Mouse (Mus musculus) B cell, adult 2 months (primary cell): ENCODE results near the gene Ttyh2.
"Not testable (repeated sequence)": the region's sequence is repeated elsewhere in the genome, so short reads cannot be mapped to it uniquely, and the experiment has no call there.

ENCODE experiments used
- DNase-seq, 2 experiments: peaks; one replicate each; pipeline ENCODE4 v3.0.0; 2022

Gene Ttyh2

DNA sequence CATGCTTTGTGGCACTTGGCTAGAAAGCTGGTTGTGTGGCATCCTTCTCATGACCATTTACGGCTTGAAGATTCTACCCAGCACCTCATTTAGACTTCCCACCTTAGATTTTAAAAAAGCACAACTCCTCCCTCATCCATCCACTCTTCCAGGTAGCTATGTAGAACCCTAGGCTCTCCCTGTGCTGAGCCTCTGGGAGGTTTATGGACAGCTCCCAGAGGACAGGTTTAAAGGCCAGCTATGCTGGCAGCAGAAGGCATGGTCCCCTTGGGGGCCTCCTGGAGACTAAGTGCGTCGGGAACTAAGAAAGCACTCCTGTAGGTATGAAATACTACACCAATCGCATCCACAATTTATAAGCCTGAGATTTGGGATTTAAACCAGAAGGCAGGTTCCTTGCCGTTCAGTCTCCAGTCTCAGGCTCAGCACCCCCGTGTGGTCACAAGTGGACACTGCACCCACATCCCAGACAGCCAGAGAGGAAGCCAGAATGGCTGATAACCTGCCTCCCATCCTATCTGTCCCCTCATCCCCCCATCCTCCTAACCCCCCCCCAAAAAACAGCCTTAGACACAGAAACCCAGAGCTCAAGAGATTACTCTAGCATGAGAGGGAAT is 12.4 kb upstream of the Ttyh2 start:
- peak; percentile 76 to 81 for DNase-seq

DNA sequence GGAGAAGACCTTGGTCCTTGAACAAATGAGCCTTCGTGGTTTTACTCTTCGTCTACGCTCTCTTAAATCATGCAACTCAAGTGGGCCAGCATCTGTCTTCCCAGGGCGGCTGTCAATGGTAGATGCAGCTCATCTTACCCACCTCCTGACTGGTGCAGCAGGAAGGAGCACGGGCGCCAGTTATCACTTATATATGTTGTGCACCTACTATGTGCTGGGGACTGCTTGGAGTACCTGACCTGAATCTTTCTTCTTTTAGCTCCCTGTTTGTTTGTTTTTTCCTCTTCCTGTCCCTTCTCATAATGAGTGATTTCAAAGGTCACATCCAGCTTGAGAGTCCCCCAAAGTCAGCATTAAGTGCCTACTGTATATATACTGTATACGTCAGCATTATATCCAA is 11.1 kb upstream of the Ttyh2 start:
- no peak for DNase-seq

DNA sequence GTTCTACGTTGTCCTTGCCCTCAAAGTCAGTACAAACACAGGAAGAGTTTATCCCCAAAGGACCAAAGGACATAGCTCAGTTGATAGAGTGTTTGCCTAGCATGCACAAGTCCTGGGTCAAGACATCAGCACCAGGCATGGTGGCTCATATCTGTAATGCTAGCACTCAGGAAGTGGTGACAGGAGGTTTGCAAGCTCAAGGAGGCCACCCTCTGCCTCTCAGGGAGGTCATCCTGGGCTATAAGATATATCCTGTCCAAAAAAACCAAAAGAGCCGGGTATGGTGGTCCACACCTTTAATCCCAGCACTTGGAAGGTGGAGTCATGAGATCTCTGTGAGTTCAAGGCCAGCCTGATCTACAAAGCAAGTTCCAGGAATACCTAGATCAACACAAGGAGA is 9.8 kb upstream of the Ttyh2 start:
- no peak for DNase-seq

DNA sequence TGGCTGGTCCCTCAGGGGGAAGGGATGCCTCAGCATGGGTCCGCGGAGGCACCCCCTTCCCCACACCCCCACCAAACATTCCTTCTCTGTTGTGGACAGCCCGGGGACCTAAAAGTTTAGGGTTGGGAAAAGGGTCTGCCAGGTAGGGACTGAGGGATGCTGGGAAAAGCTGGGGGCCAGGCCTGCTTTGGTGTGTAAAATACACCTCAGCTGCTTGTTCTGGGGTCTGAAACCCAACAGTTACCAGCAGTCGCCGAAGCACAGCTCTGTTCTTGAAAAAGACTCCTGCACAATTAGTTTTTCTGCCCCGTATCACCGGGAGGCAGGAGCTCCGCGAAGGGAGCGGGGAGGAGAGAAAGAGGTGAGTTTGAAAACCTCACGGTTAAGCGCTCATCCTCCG is 8.4 kb upstream of the Ttyh2 start:
- no peak for DNase-seq

DNA sequence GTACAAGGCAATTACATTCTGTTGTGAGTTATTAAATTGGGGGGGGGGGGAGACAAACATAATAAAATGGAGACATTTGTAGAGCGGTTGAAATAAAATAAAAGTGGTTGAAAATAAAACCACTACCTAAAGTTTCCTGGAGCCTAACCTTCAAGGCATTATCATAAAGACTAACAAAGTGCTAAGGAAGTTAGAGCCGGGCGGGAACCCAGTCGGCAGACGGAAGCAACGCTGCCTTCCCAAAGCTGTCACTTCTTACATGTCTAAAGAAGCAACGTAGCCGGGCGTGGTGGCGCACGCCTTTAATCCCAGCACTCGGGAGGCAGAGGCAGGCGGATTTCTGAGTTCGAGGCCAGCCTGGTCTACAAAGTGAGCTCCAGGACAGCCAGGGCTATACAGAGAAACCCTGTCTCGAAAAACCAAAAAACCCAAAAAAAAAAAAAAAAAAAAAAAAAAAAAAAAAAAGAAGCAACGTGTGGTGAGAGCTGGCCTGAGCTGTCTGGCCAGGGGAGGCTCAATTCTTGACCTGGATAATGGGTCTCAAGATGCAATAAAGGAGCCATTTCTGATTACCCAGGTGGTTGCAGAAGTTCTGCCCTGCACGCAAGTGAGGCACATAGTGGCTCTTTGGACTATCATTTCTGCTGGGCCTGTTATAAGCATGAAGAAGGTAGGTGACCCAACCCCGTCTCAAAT is 7.8 kb upstream of the Ttyh2 start:
- no peak for DNase-seq

DNA sequence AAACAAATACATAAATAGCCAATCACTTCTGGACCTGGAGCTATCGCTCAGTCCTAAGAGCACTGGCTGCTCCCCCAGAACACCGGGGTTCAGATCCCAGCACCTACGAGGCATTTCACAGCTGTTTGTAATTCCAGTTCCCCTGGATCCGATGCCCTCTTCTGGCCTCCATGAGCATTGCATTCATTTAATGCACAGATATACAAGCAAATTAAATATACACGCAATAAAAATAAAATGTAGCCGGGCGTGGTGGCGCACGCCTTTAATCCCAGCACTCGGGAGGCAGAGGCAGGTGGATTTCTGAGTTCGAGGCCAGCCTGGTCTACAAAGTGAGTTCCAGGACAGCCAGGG is 7.3 kb upstream of the Ttyh2 start:
- peak; percentile 48 to 56 for DNase-seq

DNA sequence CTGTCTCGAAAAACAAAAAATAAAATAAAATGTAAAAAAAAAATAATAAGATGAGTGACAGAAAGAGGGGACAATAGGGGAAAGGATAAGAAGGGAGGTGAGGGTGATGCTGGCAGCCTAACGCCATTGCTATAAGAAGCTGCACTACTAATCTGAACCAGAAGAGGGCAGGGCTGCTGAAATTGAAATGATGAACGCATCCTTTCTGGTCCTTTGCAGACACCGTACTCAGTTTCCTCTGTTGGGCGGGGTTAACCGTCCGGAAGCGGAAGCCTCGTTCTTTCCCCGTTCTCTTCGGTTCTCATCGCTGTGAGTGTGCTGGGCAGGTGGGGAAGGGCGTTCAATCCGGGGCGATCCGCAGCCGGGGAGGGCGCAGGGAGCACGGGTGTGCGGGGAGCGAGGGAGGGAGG is 6.9 kb upstream of the Ttyh2 start, which contains the start of gene Rpl38:
TSS of gene Rpl38 (plus strand) at position 224 of the 410 bp plus-strand sequence.
- DNase-seq = peak; percentile 94

DNA sequence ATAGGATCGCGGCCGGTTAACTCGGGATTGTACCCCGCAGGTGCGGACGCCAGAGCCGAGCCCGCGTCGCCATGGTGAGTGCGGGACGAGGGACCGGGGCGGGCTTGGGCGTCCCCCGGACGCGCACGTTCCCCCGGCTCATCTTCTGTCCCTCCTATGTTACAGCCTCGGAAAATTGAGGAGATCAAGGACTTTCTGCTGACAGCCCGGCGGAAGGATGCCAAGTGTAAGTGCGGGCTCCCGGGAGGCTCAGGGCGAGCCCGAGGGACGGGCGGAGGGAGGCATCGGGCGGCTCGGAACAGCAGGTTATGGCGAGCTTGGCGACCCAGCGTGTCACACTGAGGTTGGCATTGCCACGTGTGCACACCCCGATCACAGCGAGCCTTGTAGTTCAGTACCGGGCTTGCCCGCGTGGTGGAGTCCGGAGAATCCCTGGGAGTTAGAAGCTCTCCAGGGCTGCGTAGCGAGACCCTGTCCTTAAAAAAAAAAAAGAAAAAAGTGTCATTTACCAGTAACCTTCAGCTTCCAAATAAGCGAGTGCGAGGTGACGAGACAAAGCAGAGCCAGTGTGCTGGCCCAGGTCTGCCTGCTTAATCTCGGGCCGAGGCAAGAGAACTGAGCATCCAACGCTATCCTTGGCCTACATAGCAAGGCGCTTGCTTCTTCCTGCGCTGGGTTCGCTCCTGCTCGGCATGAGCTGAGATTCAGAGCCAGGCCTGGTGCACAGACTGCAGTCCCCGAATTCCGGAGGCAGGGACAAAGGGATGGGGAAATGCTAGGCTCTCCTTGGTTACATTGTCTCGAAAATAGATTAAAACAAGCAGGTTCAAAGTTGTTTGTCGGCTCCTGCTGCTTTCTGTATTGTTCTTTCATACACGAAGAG is 6.2 kb upstream of the Ttyh2 start:
- peak; percentile 81 to 82 for DNase-seq

DNA sequence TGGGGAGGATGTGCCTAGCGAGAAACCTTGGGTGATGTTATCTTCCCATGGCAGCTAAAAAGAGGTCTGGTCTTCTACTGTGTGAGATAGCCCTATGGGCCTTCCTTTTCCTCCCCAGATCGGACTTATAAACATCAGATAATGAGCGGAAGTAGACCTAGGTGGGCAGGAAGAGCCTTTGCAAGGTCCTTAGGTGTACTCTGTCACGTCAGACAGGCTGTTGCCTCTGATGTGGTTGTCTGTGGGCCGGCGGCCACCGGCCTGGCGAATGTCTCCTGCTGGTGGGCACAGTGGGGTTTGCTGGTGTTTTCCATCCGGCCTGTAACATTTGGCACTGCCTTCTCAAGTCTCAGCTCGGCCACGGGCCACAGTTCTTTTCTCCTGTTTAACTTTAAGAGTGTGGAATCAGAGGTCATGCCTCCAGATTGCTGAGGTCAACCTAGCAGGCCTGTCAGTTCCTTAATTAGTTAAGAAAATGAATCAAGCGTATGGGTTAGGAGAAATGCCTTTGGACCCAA is 5.5 kb upstream of the Ttyh2 start:
- peak; percentile 30 to 36 for DNase-seq

DNA sequence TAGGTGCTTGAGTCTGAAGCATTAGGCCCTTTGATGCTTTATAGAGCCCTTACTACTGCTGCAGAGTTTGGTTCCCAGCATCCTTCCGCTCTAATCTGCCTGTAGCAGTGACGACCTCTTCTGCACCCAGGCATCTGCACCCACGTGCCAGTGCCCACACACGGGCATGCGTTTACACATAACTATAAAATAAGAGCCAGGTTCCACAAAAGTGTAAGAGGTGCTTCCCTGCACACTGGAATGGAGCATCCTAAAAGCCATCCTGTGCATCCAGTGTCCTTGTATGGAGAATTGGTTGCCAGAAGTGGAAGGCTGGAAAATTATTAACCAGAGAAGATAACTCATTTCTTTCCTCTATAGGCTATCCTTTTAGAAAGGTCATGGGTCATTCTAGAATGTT is 4.1 kb upstream of the Ttyh2 start:
- DNase-seq = no peak

DNA sequence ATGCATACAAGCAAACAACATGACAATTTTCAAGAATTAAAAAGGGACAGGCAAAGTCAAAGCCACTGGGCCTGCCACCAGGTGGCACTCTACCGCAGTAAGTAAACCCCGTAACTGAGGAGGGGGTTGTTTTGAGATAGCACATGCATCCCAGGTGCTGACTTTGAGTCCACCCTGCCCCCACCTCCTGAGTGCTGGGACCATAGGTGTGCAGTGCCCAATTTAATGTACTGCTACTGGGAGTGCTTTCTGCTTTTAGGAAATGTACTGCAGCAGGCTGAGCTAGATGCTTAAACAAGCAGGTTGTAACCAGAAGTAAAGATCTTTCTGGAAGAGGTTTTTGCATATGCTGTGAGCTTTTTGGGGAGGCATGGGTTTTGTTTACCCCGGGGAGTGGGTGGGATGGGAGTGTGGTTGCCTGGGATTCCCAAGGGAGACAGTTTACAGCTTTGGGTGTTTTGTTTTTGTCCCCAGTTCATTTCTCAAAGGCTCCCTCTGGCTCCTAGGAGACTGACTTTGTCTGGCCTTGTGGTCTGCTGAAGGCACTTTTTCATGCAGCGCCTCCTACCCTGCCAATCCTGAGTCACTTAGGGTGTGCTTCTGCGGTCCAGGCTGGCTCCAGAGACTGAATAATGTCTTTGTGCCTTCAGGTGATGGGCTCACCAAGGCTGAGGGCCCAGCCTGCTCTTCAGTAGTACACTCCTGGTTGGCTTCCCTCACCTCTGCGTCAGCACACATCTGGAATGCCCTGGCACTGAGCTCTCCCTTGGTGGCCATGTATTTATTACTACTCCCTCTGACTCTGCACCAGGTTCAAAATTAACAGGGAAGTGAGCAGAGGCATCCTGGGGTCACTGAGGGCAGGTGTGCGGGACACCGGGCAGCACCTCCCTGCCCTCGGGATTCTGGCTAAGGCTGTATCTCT is 2.2 kb upstream of the Ttyh2 start:
- peak; percentile 67 to 69 for DNase-seq

DNA sequence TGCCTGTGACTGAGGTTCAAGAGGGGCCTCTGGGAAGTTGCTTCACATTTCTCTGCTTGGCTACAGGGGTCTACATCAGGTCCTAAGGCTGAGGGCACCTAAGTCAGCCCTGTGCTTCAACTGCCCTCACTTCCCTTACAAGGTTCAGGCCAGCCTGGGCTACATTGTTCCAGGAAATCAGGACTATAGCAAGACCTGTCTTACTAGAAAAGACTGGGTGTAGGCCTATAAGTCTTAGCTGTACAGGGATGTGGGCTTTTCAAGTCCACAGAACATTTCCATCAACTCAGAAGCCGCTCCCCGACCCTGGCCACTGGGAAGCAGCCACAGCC is 1.5 kb upstream of the Ttyh2 start:
- DNase-seq = no peak

DNA sequence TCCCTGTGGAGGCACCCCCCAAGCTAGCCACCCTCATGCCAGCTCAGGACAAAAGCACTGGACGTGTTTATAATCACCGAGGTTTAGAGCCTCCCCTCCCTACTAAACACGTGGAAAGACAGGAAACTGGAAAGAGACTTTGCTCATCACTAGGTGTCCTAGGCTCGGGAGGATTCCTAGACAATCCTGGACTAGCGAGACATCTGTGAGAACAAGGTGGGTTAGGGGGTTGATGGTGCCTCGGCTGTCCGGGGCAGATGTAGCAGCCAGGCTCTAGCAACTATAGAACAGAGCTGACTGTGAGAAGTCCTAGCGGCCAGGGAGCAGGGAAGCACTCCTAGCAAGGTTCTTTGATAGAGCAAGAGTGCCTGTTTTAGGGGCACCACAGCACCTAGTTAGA is 1.1 kb upstream of the Ttyh2 start:
- DNase-seq = no peak

DNA sequence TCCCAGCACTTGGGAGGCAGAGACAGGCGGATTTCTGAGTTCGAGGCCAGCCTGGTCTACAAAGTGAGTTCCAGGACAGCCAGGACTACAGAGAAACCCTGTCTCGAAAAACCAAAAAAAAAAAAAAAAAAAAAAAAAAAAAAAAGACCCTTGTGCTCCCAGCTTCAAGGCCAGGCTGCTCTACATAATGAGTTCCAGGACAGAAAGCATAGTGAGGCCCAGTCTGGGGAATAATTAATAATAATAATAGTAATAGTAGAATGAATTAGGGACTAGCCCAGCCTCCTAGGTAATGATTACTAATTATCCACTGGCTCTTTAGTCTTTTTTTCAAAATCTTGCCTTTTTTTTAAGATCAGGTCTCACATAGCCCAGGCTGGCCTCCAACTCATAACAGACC is 435 bp upstream of the Ttyh2 start:
- DNase-seq = not testable (repeated sequence)

DNA sequence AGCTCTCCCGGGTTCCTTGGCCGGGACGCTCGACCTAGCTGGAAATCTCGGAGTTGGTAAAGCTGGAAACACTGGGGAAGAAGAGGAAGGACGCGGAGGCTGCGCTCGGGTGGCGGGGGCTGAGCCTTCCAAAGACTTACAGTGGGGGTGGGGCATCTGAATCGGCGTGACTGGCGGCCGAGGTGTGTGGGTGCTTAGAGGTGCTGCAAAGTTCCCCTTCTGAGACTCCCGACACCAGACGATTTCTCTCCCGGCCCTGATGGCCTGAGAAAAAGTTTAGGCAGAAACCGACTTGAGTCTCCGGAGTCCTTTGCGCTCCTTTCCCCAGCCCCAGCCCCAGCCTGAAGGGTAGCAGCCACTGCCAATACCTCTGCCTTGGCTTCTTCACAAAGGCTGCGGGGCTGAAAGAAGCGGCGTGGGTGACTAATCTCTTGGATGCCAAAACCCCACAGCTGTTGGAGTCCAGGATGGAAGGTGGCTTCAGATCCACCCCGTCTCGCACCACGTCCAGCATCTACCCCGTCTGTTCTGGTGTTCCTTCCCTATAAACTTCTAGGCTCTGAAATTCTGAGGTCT is 683 bp downstream of the Ttyh2 start:
- DNase-seq = peak; percentile 50 to 56

DNA sequence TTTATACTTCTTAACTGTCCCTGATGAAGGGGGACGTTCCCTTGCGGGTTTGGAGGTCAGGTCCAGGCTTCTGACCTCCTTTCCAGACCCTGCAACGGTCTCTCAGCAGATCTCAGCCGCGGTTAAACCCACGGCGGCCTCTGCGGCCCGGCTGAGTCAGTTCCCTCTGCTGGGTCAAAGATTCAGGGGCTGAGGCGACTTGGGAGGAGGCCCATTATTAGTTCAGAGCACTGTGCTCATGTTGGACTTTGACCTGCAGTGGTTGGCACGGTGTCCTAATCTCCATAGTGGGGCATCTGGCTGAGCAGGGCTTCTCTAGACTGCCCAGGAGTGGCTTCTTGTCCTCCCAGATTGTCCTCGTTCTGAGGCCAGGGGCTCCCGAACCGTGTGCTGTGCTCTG is 1.2 kb downstream of the Ttyh2 start:
- DNase-seq = no peak

DNA sequence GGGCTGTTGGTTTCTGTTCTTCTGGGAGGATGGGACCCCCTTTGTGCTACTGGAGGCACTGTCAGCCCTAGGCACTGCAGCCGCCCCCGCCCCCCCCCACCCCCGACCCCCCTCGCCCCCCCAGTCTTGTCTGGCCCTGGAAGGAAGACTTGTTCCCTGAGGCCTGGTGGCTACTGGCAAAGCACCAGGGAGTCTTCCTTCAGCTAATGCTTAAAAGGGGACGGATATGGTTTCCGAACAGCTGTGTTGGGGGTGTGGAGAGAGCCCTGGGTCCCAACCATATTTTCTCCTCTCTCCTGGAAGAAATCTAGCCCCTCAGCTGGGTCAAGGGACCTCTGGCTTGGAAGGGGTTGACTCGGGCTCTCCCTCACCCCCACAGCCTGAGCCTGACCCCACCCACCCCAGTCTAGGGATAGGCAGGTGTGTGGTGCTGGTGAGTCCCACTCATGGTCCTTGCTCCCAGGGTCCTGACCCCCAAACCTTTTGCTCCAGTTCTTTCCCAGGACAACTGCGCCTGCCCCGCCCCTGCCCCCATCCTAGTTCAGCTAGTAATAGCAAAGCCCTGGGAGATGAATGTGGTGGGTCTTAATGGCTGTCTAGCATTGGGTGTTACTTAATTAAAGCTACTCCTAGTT is 1.8 kb downstream of the Ttyh2 start:
- DNase-seq = no peak

DNA sequence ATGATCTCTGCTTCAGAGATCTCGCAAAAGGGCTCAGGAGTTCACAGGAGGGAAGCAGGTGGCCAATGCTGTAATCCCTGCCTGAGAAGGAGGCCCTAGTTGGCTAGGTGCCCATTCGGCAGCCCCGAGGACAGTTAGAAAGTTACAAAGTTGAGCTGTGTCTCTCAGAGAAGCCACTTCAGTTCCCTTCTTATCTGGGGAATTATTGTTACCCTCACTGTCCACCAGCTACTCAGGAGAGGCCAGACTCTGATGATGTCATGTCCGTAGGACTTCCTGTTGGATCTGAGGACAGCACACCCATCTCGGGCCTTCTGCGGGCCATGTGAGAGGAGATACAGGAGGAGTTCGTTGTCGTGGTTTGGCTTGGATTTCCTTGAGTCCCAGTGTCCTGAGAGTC is 4.4 kb downstream of the Ttyh2 start:
- no peak for DNase-seq

DNA sequence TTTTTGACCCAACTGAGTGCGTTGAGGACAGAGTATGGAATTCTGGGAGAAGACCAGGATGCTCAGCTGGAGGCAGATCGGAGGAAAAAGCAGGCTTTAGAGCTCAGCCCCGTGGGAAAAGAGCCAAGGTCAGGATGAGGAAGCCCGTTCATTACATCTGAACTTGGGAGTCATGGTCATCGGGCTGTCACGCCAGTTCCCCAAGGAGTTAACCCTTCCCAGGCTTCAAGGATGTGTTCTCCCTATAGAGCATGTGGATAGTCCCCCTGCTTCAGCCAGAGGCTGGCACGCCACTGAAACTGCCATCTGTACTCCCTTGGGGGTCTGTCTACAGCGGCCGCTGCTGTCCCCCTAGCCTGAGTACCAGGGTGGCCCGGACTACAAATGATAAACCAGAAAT is 5.1 kb downstream of the Ttyh2 start:
- no peak for DNase-seq

DNA sequence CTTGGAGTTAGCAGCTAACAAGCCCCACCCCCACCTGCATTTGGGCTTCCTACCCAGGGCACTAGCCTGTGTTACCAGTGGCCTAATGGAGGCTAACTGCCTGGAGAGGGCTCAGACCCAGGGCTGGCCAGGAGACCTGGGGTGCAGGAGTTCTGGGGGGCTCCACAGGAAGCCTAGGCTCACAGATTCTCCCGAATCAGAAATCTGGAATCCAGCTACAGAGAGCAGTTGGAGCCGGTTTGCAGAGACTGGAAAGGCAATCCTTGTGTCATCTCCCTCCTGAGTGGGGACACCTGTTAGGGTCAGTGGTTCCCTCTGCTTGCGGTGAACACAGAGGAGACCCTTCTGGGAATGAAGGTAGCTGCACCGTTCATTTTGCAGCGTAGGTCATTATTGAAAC is 5.8 kb downstream of the Ttyh2 start:
- DNase-seq = no peak

DNA sequence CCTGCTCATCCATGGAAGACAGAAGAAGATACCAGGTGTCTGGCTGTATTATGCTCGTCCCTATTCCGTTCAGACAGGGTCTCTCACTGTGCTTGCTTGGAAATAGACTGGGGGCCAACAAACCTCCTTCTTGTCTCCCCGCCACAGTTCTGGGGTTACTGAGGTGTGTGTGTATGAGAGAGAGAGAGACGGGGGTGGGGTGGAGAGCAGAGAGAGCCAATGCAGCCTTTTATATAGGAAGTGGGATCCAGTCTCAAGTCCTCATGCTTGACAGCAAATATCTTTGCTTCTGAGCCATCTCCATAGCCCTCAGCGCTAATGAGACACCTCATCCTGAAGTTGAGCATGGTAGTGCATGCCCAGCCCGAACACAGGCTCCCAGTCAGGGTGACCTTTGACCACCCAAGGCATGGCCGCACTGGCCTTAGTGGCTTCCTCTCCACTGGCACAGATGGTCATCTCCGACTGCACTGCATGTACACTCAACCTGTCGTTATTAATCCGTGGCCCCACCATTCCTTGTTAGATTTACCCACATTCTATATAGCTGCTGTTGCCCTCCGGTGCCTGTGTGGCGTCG is 7.2 kb downstream of the Ttyh2 start:
- DNase-seq = no peak
